Mouse (Mus musculus) liver, embryonic 14.5 days (tissue): ENCODE data around the gene Acads.

Source experiments
- CTCF ChIP-seq: IDR thresholded peaks from 2 replicates; pipeline ENCODE4 v1.5.1; 2016; ENCODE audit warnings: antibody characterized with exemption, low read depth, control low read depth
- EP300 ChIP-seq: IDR thresholded peaks from 2 replicates; pipeline ENCODE4 v1.6.1; 2016; ENCODE audit warnings: antibody characterized with exemption, low read depth

DNA sequence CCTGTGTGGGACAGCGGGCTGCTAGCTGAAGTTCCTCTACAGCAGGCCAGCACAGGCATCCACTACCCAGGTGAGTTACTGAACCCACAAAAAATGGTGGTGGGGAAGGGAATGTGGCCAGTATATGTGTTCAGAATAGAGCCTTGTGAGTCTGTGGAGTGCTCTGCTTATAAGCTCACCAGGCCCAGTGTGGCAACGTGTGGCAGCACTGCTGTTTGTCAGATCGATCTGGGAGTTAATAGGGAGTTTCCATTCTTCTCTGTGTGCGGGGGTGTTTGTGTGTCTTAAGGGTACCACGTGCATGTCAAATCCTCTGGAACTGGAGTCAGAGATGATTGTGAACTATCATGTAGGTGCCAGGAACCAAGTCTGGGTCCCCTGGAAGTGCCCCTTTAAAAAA, 19.6 kb downstream of the Acads start:
- TF ChIP-seq CTCF (no peak), EP300 (no peak)
